Mouse (Mus musculus) G1E (cell line): ENCODE data around the gene Slc22a14.

Experiments
- CTCF ChIP-seq: IDR thresholded peaks from 2 replicates; pipeline ENCODE4 v1.5.1; 2012; ENCODE audit warnings: low read depth, low read length, inconsistent platforms, mixed read lengths
- GATA1 ChIP-seq: IDR thresholded peaks from 2 replicates; pipeline ENCODE4 v1.6.1; 2012; ENCODE audit warnings: borderline replicate concordance, low read length, inconsistent platforms, mixed read lengths
- POLR2AphosphoS5 ChIP-seq: IDR thresholded peaks from 2 replicates; pipeline ENCODE4 v1.6.1; 2012; ENCODE audit warnings: low read depth, low read length, inconsistent platforms; ENCODE audit not compliant: insufficient replicate concordance
- TAL1 ChIP-seq: conservative IDR thresholded peaks from 2 replicates; pipeline ENCODE4 v1.6.1; 2012; ENCODE audit warnings: low read depth, low read length, inconsistent platforms, mixed read lengths

GRCm38 (mm10) chr9:119145638-119146037 lies 219.7 kb downstream of the Slc22a14 start:
- no peak for TF ChIP-seq CTCF
- no peak for TF ChIP-seq GATA1
- no peak for TF ChIP-seq POLR2AphosphoS5
- TF ChIP-seq TAL1, result no peak
